Mouse (Mus musculus) cerebellum, adult 11-12 months (tissue): ENCODE data around the gene Retreg3.

Experiments used
- DNase-seq: peaks from one replicate; pipeline ENCODE4 v3.0.0; 2022

Gene Retreg3

DNA sequence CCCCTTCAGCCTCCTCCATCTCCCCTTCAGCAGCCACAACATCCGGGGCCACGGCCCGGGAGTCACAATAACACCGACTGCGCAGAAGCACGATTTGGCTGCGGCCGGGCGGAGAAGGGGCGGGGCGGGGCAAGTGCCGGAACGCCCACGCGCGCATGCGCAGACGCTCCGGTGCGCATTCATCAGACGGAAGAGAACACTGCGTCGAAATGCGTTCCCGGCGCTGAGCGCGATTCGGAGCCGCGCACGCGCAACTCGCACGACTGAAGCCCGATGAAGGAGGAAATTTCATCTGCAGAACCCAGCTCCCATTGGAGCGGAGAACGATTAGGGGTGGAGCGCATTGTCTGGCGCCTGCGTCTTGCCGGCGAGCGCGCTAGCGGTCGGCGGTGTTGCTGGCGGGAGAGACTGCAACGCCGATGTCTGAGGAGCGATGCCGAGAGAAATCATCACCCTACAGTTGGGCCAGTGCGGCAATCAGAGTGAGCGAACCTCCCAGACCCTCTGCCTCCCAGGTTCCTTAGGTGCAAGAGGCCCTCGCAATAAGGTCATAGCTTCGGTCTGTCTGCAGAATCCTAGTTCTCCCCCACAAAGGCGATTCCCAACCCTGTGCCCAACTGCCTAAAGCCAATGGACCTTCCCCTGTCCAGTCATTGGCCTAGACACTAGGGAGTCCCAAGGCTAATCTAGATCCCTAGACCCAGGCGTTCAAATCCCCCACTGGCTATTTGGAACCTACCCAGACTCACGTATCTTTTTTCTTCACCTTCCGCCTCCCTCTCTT lies at the start of gene Retreg3, which contains the start of gene Tubg1:
Gene Retreg3 (minus strand): TSS at position 133 of the 784 bp plus-strand sequence.
Gene Tubg1 (plus strand): TSS at position 178 of the 784 bp plus-strand sequence.
- peak; percentile 99 for DNase-seq

DNA sequence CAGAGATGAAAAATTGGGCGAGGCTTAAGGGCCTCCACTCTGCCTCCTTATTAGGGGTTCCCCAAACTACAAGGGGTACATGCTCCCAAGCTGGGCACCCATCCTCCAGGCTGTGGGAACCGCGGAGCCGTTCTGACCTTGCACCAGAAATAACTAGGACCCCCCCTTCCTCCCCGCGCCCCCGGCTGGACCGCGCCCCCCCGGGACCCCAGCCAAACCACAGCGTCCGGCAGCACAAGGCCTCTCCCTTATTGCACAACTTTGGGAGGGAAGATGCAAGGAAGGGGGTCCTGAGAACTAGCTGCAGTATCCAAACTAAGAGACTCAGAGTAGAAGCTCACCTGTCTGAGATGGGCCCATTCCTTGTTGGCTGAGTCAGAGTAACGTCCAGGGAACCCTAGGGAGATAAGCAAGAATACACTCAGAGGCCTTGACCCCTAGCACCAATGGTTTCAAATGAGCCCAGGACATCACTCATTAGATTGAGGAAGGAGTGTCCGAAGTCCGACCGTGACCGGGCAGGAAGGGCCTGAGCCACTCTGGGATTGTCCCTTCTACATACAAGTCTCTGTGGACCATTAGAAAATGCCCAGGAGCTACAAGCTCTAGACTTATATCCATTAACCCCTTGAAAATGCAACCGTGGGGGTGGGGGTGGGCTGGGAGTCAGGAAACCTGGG lies 48.7 kb upstream of the Retreg3 start:
- DNase-seq = peak; percentile 52

DNA sequence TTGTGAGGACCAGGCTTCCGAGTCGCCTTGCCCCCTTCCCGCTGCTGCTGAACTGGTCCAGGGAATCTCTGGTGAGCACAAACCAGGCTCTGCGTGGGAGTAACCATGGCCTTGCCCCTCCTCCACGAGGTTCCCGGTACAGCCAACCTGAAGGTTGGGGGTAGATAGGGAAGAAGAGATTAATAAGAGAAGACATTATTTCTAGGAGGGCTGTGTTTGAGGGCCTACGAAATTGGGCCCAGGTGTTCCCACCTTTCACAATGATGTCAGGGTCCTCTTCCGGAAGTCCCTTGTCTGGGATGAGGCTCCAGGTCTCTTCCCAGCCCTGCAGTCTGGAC lies 48.2 kb upstream of the Retreg3 start:
- peak; percentile 43 for DNase-seq

DNA sequence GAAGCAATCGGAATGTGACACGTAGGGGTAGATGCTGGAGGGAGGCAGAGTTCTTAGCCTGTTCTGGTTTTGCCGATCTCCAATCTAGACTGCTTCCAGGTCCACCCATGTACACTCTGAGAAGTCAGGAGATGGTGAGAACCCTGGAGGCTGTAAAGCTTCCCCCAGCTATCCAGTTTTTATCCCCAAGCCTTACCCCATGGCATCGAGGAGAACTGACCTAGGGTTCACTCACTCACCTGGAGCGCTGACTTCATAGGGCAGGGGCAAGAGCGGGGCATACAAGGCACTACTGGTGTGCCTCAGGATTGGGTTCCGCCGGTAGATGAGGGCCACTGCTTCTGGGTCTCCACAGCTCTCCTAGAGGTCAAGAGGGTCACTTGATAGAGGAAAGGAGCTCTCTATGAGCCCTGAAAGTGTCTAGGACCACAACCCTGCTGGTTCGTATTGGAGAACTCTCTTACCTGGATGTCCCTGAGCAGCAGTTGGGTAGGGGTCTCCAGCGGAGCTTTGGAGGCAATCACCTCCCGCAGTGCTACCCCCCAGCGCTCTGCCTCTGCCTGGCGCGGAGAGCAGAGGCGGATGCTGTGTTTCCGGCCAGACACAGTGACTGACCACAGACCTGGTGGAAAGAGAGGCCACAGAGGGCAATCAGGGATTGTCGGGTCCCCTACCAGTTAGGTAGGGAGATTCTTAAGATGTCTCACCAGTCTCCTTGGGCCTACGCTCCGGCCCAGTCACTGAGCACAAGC lies 47.7 kb upstream of the Retreg3 start:
- peak; percentile 52 for DNase-seq

DNA sequence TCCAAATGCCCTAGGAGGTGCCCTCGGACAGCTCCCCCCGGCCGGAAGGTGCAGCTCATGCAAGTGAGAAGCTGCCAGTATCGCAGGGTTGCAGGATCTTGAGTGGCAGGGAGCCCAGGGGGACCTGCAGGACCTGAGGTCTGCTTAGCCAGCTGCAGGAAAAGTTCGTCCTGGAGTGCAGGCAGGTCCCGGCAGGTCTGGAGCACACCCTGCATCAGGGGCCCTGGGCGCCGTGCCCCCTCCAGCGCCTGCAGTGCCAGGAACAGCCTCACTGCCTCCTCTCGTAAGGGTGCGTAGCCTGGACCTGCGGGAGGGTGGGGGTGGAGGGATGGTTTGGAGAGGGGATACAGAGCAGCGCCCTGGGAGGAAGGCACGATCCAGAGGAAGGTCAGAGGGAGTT lies 46.7 kb upstream of the Retreg3 start:
- peak; percentile 59 for DNase-seq

DNA sequence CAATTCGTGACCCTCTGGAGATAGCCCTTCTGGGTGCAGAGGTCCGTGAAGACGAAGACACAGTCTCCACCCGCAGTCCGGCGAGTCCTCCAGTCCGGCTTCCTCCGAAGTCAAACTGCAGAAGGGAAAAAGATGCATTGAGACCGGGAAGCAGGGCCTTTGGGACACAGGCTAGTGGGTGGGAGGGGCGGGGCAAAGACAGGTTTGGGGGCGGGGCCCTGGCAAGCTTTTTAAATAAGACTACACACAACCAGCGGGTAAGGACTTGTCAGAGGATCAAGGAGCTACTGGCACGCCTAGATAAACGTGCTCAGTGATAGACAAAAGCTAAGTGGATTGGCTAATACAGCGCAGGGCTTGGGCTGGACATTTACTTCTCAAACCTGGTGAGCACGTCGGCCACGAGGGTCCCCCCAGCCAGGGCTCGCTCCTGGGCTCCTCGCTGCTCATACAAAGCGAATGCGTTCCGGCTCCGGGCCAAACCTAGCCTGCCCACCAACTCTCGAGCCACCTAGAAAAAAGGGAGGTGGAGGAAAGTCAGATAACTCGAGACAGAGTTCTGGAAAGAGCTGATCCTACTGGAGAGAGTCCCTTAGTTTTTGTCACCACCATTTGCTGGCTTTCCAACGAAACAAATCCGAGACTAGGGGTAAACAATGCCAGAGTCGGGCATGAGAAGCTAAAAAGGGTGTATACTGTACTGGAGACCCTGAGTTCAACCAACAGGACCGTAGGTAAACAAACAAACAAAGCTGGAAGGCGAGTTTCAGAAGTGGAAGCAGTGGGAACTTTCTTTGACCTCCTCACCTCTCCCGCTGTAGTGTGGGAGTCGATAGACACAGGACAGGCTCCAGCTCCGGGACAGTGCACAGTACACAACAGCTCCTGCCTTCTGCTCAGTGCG lies 45.2 kb upstream of the Retreg3 start:
- peak; percentile 45 for DNase-seq

DNA sequence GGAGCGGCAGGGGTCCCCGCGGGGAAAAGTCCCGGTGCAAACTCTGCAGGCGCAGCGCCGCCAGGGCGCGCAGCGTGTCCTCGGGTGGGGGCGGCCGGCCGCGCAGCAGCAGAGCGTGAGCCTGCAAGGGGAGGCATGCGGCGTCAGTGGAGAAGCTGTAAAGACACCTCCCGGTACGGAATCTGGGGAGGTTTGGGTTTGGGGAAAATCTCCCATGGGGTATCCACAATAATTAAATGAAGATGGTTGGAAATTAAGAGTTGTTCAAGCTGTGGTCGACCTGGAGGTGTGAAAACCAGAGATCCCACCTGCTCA lies 44.6 kb upstream of the Retreg3 start:
- DNase-seq = no peak

DNA sequence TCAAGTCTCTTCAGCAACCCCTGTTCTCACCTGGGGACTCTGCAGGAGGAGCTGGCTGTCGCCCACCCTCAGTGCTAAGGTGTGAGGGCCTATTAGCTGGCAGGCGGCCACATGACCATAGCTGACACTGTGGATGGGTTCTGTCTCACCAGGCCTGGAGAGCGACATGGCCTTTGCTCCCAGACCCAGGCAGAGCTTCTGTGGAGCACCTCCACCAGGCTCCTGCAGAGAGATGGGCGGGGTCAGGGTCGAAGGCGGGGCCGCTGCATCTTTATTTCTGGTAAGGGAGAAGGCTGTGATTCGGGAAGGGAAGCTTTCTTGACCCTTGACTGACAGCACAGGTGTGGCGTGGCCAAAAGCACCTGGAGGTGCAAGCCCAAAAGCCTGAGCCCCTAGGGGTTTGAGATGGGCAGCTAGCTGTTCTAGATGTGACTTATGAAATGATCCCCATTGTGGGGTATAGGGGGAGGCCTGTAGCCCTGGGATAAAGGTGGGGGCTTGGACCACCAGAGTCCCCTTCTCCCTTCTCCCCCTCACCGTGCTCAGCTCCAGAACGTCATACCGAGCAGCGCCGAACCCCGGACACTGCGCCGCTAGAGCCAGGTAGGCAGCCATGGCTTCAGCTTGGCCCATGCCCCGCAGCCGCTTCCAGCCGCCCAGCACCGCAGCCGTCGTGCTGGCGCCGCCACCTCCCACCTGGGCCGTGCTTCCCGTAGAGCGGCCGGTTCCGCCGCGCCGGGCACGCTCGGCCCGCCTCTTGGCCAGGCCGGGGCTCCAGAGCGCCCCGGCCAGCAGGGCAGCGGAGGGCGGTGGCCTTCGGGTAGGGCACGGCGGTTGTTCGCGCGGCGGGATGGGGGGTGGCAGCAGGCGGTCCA lies 44.0 kb upstream of the Retreg3 start:
- DNase-seq = peak; percentile 67

DNA sequence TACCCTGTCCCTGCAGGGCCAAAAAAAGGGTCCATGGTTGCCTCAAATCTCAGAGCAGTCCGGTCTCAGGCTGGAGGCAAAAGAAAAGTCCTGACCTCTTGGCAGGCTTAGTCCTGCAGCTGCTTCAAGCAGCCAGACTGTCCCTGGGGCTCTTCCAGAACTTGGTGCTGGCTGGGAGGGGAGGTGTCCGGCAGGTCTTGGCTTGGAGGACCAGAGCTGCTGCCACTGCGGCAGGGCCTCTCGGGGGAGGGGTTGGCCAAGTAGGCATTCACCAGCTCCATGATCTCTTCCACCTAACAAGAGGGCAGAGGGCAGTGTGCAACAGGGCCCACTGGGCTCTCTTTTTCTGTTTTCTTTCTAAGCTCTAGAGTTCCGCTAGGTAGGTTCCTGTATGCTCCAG lies 43.1 kb upstream of the Retreg3 start:
- DNase-seq = peak; percentile 73

DNA sequence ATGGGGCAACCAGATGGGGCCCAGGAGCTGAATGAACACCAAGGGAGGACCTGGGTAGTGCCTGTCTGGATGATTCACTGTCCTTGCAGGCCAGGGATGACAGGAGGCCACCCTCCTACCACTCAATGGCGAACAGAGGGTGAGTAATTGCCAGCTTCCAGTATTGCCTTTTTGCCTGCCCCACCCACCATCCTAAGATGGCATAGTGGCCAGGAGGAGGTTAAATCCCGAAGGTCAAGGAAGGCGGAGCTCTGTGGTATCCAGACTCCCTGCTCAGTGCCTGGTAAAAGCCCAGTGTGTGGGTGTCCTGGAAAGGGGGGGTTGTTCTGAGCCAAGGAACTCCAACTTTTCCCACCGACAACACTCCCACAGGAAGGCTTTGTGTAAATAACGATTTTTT lies 42.6 kb upstream of the Retreg3 start:
- DNase-seq = no peak

DNA sequence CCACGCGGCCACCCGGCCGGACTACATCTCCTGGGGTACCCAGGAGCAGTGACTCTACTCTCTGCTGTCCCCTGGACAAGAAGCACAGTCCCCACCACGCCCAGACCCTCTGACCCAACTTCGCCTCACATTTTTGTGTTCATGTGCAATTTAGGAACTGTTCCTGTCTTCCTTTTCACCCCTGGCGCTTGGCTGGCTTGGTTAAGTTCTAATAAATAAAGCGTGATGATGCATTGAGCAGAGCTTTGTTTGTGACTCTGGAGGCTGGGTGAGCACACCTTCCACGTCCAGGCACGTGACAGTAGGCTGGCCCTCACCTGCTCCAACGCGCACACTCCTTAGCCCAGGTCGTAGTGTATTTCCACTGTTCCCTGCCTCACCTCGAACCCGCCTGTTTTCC lies 41.9 kb upstream of the Retreg3 start:
- DNase-seq = no peak

DNA sequence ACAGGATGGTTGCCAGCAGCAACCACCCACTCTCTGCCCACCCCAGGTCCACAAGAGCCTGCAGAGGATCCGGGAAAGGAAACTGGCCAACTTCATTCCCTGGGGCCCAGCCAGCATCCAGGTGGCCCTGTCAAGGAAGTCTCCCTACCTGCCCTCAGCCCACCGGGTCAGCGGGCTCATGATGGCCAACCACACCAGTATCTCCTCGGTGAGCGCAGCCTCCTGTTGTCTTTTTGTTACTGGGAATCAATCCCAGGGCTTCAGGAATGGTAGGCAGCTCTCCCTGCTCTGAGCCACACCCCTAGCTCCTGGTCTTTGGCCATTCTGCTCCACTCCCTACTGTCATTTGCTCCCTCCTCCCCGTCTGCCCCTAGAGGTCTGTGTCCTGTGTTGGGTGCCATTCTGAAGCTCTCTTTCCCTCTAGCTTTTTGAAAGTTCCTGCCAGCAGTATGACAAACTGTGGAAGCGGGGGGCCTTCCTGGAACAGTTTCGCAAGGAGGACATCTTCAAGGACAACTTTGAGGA lies 41.4 kb upstream of the Retreg3 start:
- DNase-seq = peak; percentile 44

DNA sequence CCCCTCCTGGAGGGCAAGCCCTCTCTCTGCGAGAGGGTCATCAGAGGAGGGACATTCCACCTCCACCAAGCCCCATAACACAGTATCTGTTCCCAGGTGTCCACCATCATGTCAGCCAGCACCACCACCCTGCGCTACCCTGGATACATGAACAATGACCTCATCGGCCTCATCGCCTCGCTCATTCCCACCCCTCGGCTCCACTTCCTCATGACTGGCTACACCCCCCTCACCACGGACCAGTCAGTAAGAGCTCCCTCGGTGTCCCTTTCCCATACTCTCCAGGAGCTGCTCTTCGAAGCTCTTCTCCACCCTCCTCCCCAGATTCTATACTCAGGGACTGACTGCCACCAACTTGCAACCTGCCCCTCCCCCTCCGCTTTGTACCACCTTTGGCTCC lies 40.5 kb upstream of the Retreg3 start:
- peak; percentile 45 for DNase-seq

DNA sequence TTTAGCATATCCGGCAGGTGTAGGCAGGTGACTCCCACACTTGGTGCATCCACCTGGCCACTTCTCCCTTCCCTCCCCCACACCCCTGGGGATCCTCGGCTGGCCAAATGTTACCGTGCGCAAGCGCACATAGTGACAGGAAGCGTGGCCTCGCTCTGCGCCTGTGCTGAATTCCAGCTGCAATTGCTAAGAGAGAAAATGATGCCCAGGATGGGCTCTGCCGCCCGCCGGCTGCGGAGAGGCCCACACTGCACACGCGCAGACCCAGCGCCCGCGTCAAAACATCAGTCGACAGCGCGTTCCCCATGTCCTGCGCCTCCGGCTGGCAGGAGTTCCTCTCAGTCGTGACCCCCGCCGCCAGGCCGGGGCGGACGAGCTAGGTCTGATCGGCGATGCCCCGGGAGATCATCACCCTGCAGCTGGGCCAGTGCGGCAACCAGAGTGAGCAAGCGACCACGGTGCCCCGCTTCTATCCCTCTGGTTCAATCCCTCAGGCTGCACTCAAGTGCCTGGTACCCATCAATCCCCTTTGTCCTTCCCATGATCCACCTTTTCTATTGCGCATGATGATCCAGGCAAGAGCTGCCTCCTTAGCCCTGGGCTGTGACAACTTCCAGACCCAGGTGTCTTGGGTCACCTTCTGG lies 36.2 kb upstream of the Retreg3 start, which contains the start of gene Tubg2:
Gene Tubg2 (plus strand): TSS at position 180 of the 644 bp plus-strand sequence.
- DNase-seq = peak; percentile 85

DNA sequence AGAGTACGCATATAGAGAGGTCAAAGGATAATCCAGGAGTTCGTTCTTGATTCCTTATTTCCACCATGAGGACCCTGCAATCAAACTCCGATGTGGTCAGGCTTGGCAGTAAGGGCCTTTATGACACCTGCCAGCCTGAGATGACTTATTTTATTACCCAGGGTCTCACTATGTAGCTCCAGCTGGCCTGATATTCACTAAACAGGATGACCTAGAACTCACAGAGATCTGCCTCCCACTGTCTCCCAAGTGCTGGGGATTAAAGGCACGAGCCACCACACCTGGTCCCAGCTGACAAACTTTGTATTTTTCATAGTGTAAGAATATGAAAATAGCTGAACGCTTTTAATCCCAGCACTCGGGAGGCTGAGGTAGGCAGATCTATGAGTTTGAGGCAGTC lies 35.5 kb upstream of the Retreg3 start:
- peak; percentile 20 for DNase-seq

DNA sequence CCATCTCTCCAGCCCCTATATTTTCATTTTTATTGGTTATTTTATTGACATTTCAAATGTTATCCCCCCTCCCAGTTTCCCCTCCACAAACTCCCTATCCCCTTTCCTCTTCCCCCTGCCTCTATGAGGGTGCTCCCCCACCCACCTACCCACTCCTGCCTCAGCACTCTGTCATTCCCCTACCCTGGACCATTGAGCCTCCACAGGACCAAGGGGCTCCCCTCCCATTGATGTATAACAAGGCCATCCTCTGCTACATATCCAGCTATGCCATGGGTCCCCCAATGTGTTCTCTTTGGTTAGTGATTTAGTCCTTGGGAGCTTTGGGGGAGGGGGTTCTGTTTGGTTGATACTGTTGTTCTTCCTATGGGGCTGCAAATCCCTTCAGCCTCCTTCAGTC lies 35.0 kb upstream of the Retreg3 start:
- peak; percentile 24 for DNase-seq

DNA sequence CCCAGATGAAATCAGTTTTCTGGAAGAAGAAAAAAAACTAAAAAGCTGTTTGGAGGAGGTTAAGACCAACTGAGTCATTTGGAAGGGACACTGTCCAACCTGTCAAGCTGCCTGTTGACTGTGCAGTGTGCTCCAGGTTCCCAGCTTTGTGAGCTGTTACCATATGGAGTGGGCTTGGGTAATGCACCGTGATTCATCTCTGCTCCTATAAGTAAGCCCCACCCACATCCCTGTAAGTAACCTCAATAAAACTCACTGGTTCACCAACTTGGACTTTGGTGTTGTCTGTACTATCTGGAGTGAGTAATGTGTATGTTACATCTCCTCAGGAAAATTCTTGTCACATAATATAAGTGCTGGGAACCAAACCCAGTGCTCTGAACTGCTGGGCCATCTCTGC lies 33.1 kb upstream of the Retreg3 start:
- DNase-seq = peak; percentile 11

DNA sequence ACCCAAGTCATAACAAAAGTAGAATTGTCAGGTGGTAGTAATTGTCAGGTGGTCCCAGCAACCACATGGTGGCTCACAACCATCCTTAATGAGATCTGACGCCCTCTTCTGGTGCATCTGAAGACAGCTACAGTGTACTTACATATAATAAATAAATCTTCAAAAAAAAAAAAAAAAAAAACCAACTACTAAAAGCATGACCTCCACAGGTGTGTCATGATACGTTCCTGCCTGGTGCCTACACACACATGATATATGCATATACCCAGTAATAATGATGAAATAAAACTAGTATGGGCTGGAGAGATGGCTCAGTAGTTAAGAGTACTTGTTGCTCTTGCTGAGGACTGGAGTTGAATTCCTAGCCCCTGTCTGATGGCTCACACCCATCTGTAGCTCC lies 31.4 kb upstream of the Retreg3 start:
- DNase-seq = no peak

DNA sequence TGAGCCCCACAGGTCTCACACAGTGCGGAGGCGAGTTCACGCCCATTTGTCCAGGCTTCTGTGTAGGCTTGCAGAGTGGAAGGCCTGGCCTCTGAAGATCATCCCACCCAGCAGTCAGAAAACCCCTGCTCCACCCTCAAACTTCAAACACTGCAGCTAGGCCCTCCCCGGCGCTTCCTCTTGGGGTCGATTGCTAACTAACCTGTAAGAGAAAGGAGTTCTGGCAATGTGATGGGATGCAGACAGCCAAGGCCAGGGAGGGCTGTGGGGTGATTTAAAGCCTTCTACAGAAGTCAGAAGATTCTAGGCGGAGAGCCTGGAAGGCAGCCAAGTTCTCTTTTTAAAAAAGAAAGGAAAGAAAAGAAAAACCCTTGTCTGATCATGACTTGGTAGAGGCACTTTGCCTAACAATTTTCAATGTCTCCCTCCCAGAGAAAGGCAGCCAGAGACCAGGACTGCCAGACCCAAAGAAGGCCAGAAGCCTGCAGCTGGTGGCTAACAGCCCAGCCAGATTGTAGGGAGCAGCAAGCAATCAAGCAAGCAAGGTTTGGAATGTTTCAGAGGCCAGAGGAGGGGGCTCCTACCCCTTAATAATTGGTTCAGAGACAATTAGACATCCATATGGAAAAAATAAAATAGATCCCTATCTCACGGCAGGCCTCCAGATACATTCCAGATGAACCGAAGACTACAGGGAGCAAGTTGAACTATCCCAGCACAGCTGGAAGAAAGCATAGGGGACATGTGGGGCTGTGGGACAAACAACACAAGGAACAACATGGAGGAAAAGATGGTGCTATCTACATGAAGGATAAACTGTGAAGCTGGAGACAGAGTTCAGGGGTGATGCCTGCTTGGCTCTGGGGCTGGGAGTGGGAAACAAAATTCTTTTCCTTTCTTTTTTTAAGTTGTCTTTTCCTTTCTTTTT lies 29.7 kb upstream of the Retreg3 start:
- peak; percentile 16 for DNase-seq

DNA sequence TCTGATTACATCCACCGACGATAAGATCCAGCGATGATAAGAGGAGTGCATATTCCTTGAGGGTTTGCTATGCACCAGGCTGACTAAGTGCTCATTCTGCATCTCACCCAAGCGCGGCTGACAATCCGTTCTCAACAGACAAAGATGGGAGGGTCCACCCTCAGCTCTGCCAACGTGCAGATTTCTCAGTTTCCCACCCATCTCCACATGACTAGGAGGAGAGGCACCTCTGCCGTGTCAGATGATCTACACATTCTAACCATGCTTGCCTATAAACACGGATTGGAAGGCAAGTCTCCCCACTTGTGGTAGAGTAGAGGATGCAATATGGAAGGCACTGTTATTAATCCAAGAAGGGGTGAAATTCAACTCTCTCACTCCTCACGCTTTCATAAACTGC lies 29.1 kb upstream of the Retreg3 start:
- DNase-seq = peak; percentile 3
